Mouse (Mus musculus) neural tube, embryonic 14.5 days (tissue): ENCODE results near the gene Mapkapk5. TPM values are rescaled to one million over a fixed set of nuclear protein-coding genes. Genes with fewer than 3 reads are reported as not detected.

Experiments used
- ATAC-seq: fragments of 200-750 bp; cut with Nextera tagmentation; 2 replicates; pipeline ENCODE4 v1.8.0; 2017; ENCODE audit warnings: low read depth, mild to moderate bottlenecking, moderate TSS enrichment, moderate library complexity
- H3K27ac ChIP-seq: fragments of 300-500 bp; sonication (generic); 2 replicates; pipeline ENCODE4 v1.5.1; 2014; ENCODE audit warnings: low read depth, mild to moderate bottlenecking, control low read depth, low read length, moderate library complexity, mixed read lengths
- H3K27me3 ChIP-seq: fragments of 300-500 bp; sonication (generic); 2 replicates; pipeline ENCODE4 v1.6.1; 2014; ENCODE audit warnings: low read length; ENCODE audit not compliant: control insufficient read depth, insufficient read depth
- H3K36me3 ChIP-seq: fragments of 300-500 bp; sonication (generic); 2 replicates; pipeline ENCODE4 v1.6.1; 2014; ENCODE audit warnings: low read length, mixed read lengths; ENCODE audit not compliant: control insufficient read depth, insufficient read depth
- H3K4me1 ChIP-seq: fragments of 300-500 bp; sonication (generic); 2 replicates; pipeline ENCODE4 v1.6.1; 2014; ENCODE audit warnings: low read length; ENCODE audit not compliant: control insufficient read depth, insufficient read depth
- H3K4me2 ChIP-seq: fragments of 300-500 bp; sonication (generic); 2 replicates; pipeline ENCODE4 v1.6.1; 2014; ENCODE audit warnings: mild to moderate bottlenecking, low read depth, low read length, control low read depth
- H3K4me3 ChIP-seq: fragments of 300-500 bp; sonication (generic); 2 replicates; pipeline ENCODE4 v1.5.1; 2014; ENCODE audit warnings: low read depth, low read length, control low read depth, mixed read lengths
- H3K9ac ChIP-seq: fragments of 300-500 bp; sonication (generic); replicated peaks from 2 replicates; pipeline ENCODE4 v1.6.1; 2014; ENCODE audit warnings: low read depth, mild to moderate bottlenecking, control low read depth, low read length, mixed read lengths
- H3K9me3 ChIP-seq: fragments of 300-500 bp; sonication (generic); 2 replicates; pipeline ENCODE4 v1.6.1; 2016; ENCODE audit warnings: low read length; ENCODE audit not compliant: control insufficient read depth
- WGBS: fragments of 180-500 bp; shearing (Covaris S2); extraction: QIAGEN DNeasy Blood & Tissue Kit; methylation state at CpG from one replicate; pipeline ENCODE4 v1.1.7; 2014; 5-methylcytosine and 5-hydroxymethylcytosine counted together
- polyA plus RNA-seq: library from polyadenylated mRNA; unstranded; fragments of >200 nt; fragmentation: Nextera tagmentation; extraction: Ambion mirVana; gene quantifications from 2 replicates; pipeline ENCODE4 v1.2.1, GENCODE M21; 2014

Mapkapk5 gene
- polyA plus RNA-seq, 1 experiment from 2014 or later: 75.5 TPM

DNA sequence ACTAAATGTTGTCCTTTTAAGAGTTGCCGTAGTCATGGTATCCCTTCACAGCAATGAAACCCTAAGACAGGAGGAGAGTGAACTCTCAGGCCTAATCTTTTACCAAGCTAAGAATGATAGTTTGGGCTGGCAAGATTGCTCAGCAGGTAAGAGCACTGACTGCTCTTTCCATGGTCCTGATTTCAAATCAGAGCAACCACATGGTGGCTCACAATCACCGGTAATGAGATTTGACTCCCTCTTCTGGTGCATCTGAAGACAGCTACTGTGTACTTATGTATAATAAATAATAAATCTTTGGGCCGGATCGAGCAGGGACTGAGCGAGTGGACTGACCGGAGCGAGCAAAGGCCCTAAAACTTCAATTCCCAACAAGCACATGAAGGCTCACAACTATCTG lies 4.5 kb downstream of the Mapkapk5 start:
- H3K4me2 ChIP-seq: no peak overlapping the region
- peaks cover 17% of the 10 kb centered on the region for H3K4me1 ChIP-seq
- no peak for ATAC-seq
- WGBS: 82% methylated on average over 7 of the region's 7 CpGs
- peaks cover 7% of the 10 kb centered on the region; the same call in 1 of the 2 replicates for H3K36me3 ChIP-seq
- H3K9ac ChIP-seq: no peak overlapping the region
- no peak overlapping the region for H3K4me3 ChIP-seq
- no peak overlapping the region for H3K27ac ChIP-seq
- 0 out of 2 replicates have a peak, but pooled peaks cover 2% of the 10 kb centered on the region for H3K27me3 ChIP-seq
- H3K9me3 ChIP-seq: no peaks in the 10 kb centered on the region

- peaks cover 17% of the 10 kb centered on the region for H3K4me1 ChIP-seq
- H3K27ac ChIP-seq: no peak overlapping the region
- no peak overlapping the region for H3K4me3 ChIP-seq
- H3K9me3 ChIP-seq: no peaks in the 10 kb centered on the region
- ATAC-seq: no peak
- H3K27me3 ChIP-seq: 0 out of 2 replicates have a peak, but pooled peaks cover 1% of the 10 kb centered on the region
- H3K9ac ChIP-seq: no peak overlapping the region
- H3K36me3 ChIP-seq: peaks cover 7% of the 10 kb centered on the region; the same call in 1 of the 2 replicates
- no peak overlapping the region for H3K4me2 ChIP-seq
- 94% methylated on average over 5 of the region's 5 CpGs for WGBS
Measured at GRCm38 (mm10) chr5:121540066-121540465, 5.6 kb downstream of the Mapkapk5 start.

DNA sequence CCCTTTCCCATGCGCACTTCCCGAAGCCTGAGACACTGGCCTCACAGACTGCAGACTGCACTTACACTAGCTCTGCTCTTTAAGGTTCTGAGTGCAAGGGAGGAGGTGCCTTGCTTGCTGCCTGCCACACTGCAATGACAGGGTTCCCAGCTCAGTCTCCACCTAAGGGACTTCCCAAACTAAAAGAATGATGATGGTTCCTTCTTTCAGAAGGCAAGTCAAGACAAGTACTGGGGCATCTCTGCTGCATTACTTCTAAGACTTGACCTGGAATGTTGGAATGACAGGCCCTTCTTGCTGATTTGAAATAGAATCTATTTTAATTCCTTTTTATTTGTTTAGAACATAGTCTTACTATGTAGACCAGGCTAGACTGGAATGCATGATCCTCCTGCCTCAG lies 8.1 kb downstream of the Mapkapk5 start:
- H3K4me3 ChIP-seq: no peak overlapping the region
- no peaks in the 10 kb centered on the region for H3K27me3 ChIP-seq
- H3K27ac ChIP-seq: no peak overlapping the region
- no peak overlapping the region for H3K4me2 ChIP-seq
- H3K9me3 ChIP-seq: no peaks in the 10 kb centered on the region
- H3K4me1 ChIP-seq: no peaks in the 10 kb centered on the region
- no peak overlapping the region for H3K9ac ChIP-seq
- H3K36me3 ChIP-seq: peaks cover 24% of the 10 kb centered on the region
- WGBS: 77% methylated on average over 2 of the region's 2 CpGs
- no peak for ATAC-seq

GRCm38 (mm10) chr5:121536921-121537555 lies 8.7 kb downstream of the Mapkapk5 start:
- no peaks in the 10 kb centered on the region for H3K9me3 ChIP-seq
- 63% methylated on average over 7 of the region's 7 CpGs for WGBS
- no peak for ATAC-seq
- no peaks in the 10 kb centered on the region for H3K27me3 ChIP-seq
- no peak overlapping the region for H3K4me2 ChIP-seq
- no peak overlapping the region for H3K27ac ChIP-seq
- no peak overlapping the region for H3K4me3 ChIP-seq
- peaks cover 30% of the 10 kb centered on the region for H3K36me3 ChIP-seq
- no peak overlapping the region for H3K9ac ChIP-seq
- no peaks in the 10 kb centered on the region for H3K4me1 ChIP-seq

DNA sequence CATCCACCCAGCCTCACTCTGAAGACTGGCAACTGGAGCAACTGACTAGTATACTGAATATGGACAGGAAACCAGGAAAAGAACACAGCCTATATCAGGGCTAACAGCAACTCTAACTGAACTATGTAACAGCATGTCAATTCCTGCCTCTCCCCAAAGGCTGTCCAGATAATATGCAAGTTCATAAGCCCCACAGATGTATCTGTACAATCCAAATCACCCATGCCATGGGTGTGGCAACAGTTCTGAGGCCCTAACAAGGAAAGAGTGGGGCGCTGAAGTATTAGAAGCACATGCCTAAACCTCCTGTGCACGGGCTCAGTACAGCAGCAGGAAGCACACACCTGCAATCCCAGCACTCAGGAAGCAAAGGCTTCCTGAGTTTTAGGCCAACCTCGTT lies 10.6 kb downstream of the Mapkapk5 start:
- H3K4me1 ChIP-seq: no peaks in the 10 kb centered on the region
- H3K36me3 ChIP-seq: peaks cover 37% of the 10 kb centered on the region
- whole genome bisulfite sequencing: 99% methylated on average over 3 of the region's 3 CpGs

GRCm38 (mm10) chr5:121534521-121534920 lies 11.2 kb downstream of the Mapkapk5 start:
- no peak overlapping the region for H3K4me3 ChIP-seq
- no peak overlapping the region for H3K27ac ChIP-seq
- no peaks in the 10 kb centered on the region for H3K27me3 ChIP-seq
- H3K36me3 ChIP-seq: peaks cover 41% of the 10 kb centered on the region
- WGBS: 97% methylated on average over 5 of the region's 5 CpGs
- no peak overlapping the region for H3K4me2 ChIP-seq
- H3K9ac ChIP-seq: no peak overlapping the region
- H3K4me1 ChIP-seq: no peaks in the 10 kb centered on the region
- H3K9me3 ChIP-seq: no peaks in the 10 kb centered on the region
- ATAC-seq: no peak

More for the DNA sequence above, 10.6 kb downstream of the Mapkapk5 start:
- H3K4me3 ChIP-seq: no peak overlapping the region
- ATAC-seq: no peak
- H3K4me2 ChIP-seq: no peak overlapping the region
- no peaks in the 10 kb centered on the region for H3K9me3 ChIP-seq
- no peak overlapping the region for H3K9ac ChIP-seq
- no peak overlapping the region for H3K27ac ChIP-seq
- H3K27me3 ChIP-seq: no peaks in the 10 kb centered on the region

- Histone ChIP-seq H3K27ac (no peak overlapping the region), H3K36me3 (peaks cover 59% of the 10 kb centered on the region), H3K9me3 (no peaks in the 10 kb centered on the region), H3K27me3 (no peaks in the 10 kb centered on the region), H3K4me1 (no peaks in the 10 kb centered on the region), H3K4me2 (no peak overlapping the region), H3K4me3 (no peak overlapping the region), H3K9ac (no peak overlapping the region)
- WGBS: 69% methylated on average over 8 of the region's 8 CpGs
- no peak for ATAC-seq
Measured at GRCm38 (mm10) chr5:121526961-121527360, 18.7 kb downstream of the Mapkapk5 start.

GRCm38 (mm10) chr5:121526526-121526925 lies 19.2 kb downstream of the Mapkapk5 start:
- Histone ChIP-seq H3K4me2 (no peak overlapping the region), H3K9me3 (no peaks in the 10 kb centered on the region), H3K36me3 (peaks cover 57% of the 10 kb centered on the region), H3K9ac (no peak overlapping the region), H3K4me1 (no peaks in the 10 kb centered on the region), H3K4me3 (no peak overlapping the region), H3K27me3 (no peaks in the 10 kb centered on the region), H3K27ac (no peak overlapping the region)
- ATAC-seq: no peak
- 89% methylated on average over 7 of the region's 7 CpGs for WGBS

DNA sequence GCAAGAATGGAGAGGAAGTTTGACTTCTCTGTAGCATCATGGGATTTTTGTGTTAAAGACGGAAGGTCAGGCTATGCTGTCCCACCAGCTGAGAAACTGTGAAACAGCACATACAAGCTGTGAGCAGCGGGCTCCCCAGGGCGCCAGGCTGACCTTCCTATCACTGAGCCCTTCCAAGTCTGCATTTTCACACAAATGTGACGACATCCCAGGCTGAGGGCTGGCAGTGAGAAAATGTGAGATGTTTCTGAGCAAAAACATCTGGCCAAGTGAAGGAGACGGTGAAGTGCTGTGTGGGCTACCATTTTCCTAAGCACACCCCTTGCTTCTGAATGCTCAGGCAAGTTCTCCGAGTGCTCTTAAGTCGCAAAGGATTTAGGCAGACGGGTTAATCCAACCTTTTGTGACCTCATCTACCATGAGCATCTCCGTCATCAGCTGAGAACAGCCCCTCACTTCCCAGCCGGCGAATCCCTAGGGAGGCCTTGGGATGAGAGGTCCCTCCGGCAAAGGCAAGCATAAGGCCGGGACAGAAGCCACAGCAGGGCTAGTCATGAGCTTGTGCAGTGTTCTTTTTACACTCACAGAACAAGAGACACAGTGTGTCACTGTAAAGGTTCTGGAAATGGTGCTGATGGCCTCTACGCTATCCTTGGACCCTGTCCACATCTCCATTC lies 19.8 kb downstream of the Mapkapk5 start:
- Histone ChIP-seq H3K9me3 (no peaks in the 10 kb centered on the region), H3K4me1 (no peaks in the 10 kb centered on the region), H3K27ac (no peak overlapping the region), H3K36me3 (peaks cover 61% of the 10 kb centered on the region), H3K4me3 (no peak overlapping the region), H3K9ac (no peak overlapping the region), H3K4me2 (no peak overlapping the region), H3K27me3 (no peaks in the 10 kb centered on the region)
- WGBS: 90% methylated on average over 14 of the region's 14 CpGs
- no peak for ATAC-seq
